Mouse (Mus musculus): ENCODE measurements at regions not wholly inside any gene's neighbourhood (a gene's known extent, or its start where the extent isn't known, plus 50 kb on each side); places are given as distances from the start of the nearest gene placed in this dataset.

GRCm38 (mm10) chr17:72993134-72993533 lies 75.0 kb downstream of the Lbh start:
- no peak overlapping the region for H3K27ac ChIP-seq (ENCODE audit: low read depth)
- ATAC-seq (replicated peaks; ENCODE audit: low FRiP score, low TSS enrichment, low read depth) (no peak), DNase-seq (ENCODE audit: low spot score) (no peak)
- peaks cover 18% of the 10 kb centered on the region for H3K4me1 ChIP-seq (replicated peaks; ENCODE audit: control insufficient read depth, insufficient read depth, low read length)
- H3K4me3 ChIP-seq (ENCODE audit: low read depth, low read length) = no peak overlapping the region
- no peak overlapping the region for H3K4me2 ChIP-seq (ENCODE audit: low read length)
- no peaks in the 10 kb centered on the region for H3K36me3 ChIP-seq (ENCODE audit: control insufficient read depth, insufficient read depth, low read length)
- no peaks in the 10 kb centered on the region for H3K27me3 ChIP-seq (replicated peaks; ENCODE audit: control insufficient read depth, insufficient read depth, low read length)
- H3K9ac ChIP-seq (ENCODE audit: low read length) = no peak overlapping the region
- no peaks in the 10 kb centered on the region for H3K9me3 ChIP-seq (ENCODE audit: control insufficient read depth, low read length)

GRCm38 (mm10) chr17:72993626-72994025 lies 75.5 kb downstream of the Lbh start:
- Histone ChIP-seq H3K4me1 (replicated peaks; ENCODE audit: control insufficient read depth, insufficient read depth, low read length) (peaks cover 18% of the 10 kb centered on the region), H3K27me3 (replicated peaks; ENCODE audit: control insufficient read depth, insufficient read depth, low read length) (no peaks in the 10 kb centered on the region), H3K9ac (ENCODE audit: low read length) (no peak overlapping the region), H3K4me3 (ENCODE audit: low read depth, low read length) (no peak overlapping the region), H3K36me3 (ENCODE audit: control insufficient read depth, insufficient read depth, low read length) (no peaks in the 10 kb centered on the region), H3K9me3 (ENCODE audit: control insufficient read depth, low read length) (no peaks in the 10 kb centered on the region), H3K4me2 (ENCODE audit: low read length) (no peak overlapping the region), H3K27ac (ENCODE audit: low read depth) (no peak overlapping the region)
- ATAC-seq (replicated peaks; ENCODE audit: low FRiP score, low TSS enrichment, low read depth) (no peak), DNase-seq (ENCODE audit: low spot score) (no peak)
- WGBS = 55% methylated on average over 7 of the region's 7 CpGs

- H3K4me3 ChIP-seq (ENCODE audit: low read depth, low read length) = no peak overlapping the region
- no peak overlapping the region for H3K4me2 ChIP-seq (ENCODE audit: low read length)
- H3K36me3 ChIP-seq (ENCODE audit: control insufficient read depth, insufficient read depth, low read length) = no peaks in the 10 kb centered on the region
- H3K27me3 ChIP-seq (replicated peaks; ENCODE audit: control insufficient read depth, insufficient read depth, low read length) = no peaks in the 10 kb centered on the region
- H3K4me1 ChIP-seq (replicated peaks; ENCODE audit: control insufficient read depth, insufficient read depth, low read length) = peaks cover 18% of the 10 kb centered on the region
- no peaks in the 10 kb centered on the region for H3K9me3 ChIP-seq (ENCODE audit: control insufficient read depth, low read length)
- ATAC-seq (replicated peaks; ENCODE audit: low FRiP score, low TSS enrichment, low read depth) (no peak), DNase-seq (ENCODE audit: low spot score) (no peak)
- no peak overlapping the region for H3K9ac ChIP-seq (ENCODE audit: low read length)
- WGBS = 53% methylated on average over 7 of the region's 7 CpGs
- no peak overlapping the region for H3K27ac ChIP-seq (ENCODE audit: low read depth)
These were observed 78.4 kb downstream of the Lbh start for GRCm38 (mm10) chr17:72996539-72996938.

- no peak overlapping the region for H3K4me2 ChIP-seq (ENCODE audit: low read length)
- ATAC-seq (replicated peaks; ENCODE audit: low FRiP score, low TSS enrichment, low read depth) (no peak; the same call in 1 of the 2 replicates), DNase-seq (ENCODE audit: low spot score) (no peak)
These were observed 79.3 kb downstream of the Lbh start for GRCm38 (mm10) chr17:72997301-72997921.

GRCm38 (mm10) chr17:73005100-73005499 lies 87.0 kb downstream of the Lbh start:
- H3K36me3 ChIP-seq (ENCODE audit: control insufficient read depth, insufficient read depth, low read length) = no peaks in the 10 kb centered on the region
- no peaks in the 10 kb centered on the region for H3K9me3 ChIP-seq (ENCODE audit: control insufficient read depth, low read length)
- no peak for DNase-seq (ENCODE audit: low spot score)
- no peak for ATAC-seq (replicated peaks; ENCODE audit: low FRiP score, low TSS enrichment, low read depth)
- no peak overlapping the region for H3K4me2 ChIP-seq (ENCODE audit: low read length)
- H3K4me3 ChIP-seq (ENCODE audit: low read depth, low read length) = no peak overlapping the region
- H3K27ac ChIP-seq (ENCODE audit: low read depth) = no peak overlapping the region
- WGBS = 75% methylated on average over 9 of the region's 9 CpGs
- H3K27me3 ChIP-seq (replicated peaks; ENCODE audit: control insufficient read depth, insufficient read depth, low read length) = no peaks in the 10 kb centered on the region
- H3K4me1 ChIP-seq (replicated peaks; ENCODE audit: control insufficient read depth, insufficient read depth, low read length) = peaks cover 13% of the 10 kb centered on the region
- no peak overlapping the region for H3K9ac ChIP-seq (ENCODE audit: low read length)

More at GRCm38 (mm10) chr17:72997301-72997921, 79.3 kb downstream of the Lbh start:
- Histone ChIP-seq H3K9me3 (ENCODE audit: control insufficient read depth, low read length) (no peaks in the 10 kb centered on the region), H3K9ac (ENCODE audit: low read length) (no peak overlapping the region), H3K27me3 (replicated peaks; ENCODE audit: control insufficient read depth, insufficient read depth, low read length) (no peaks in the 10 kb centered on the region), H3K4me1 (replicated peaks; ENCODE audit: control insufficient read depth, insufficient read depth, low read length) (peaks cover 18% of the 10 kb centered on the region), H3K36me3 (ENCODE audit: control insufficient read depth, insufficient read depth, low read length) (no peaks in the 10 kb centered on the region), H3K4me3 (ENCODE audit: low read depth, low read length) (no peak overlapping the region), H3K27ac (ENCODE audit: low read depth) (peak overlapping the region; percentile 47; the same call in 1 of the 2 replicates)
- WGBS = 17% methylated on average over 5 of the region's 5 CpGs

- no peaks in the 10 kb centered on the region for H3K9me3 ChIP-seq (ENCODE audit: control insufficient read depth, low read length)
- DNase-seq (ENCODE audit: low spot score) (peak; percentile 68), ATAC-seq (replicated peaks; ENCODE audit: low FRiP score, low TSS enrichment, low read depth) (no peak)
- WGBS = 53% methylated on average over 4 of the region's 4 CpGs
- H3K27me3 ChIP-seq (replicated peaks; ENCODE audit: control insufficient read depth, insufficient read depth, low read length) = no peaks in the 10 kb centered on the region
- no peaks in the 10 kb centered on the region for H3K36me3 ChIP-seq (ENCODE audit: control insufficient read depth, insufficient read depth, low read length)
- no peak overlapping the region for H3K9ac ChIP-seq (ENCODE audit: low read length)
- H3K4me3 ChIP-seq (ENCODE audit: low read depth, low read length) = no peak overlapping the region
- H3K27ac ChIP-seq (ENCODE audit: low read depth) = no peak overlapping the region
- no peak overlapping the region for H3K4me2 ChIP-seq (ENCODE audit: low read length)
- peaks cover 26% of the 10 kb centered on the region for H3K4me1 ChIP-seq (replicated peaks; ENCODE audit: control insufficient read depth, insufficient read depth, low read length)
These were observed 90.8 kb downstream of the Lbh start for GRCm38 (mm10) chr17:73008901-73009300.

GRCm38 (mm10) chr17:73009962-73010361 lies 91.9 kb downstream of the Lbh start:
- Histone ChIP-seq H3K27me3 (replicated peaks; ENCODE audit: control insufficient read depth, insufficient read depth, low read length) (no peaks in the 10 kb centered on the region), H3K9me3 (ENCODE audit: control insufficient read depth, low read length) (no peaks in the 10 kb centered on the region), H3K27ac (ENCODE audit: low read depth) (no peak overlapping the region), H3K4me3 (ENCODE audit: low read depth, low read length) (no peak overlapping the region), H3K4me2 (ENCODE audit: low read length) (no peak overlapping the region), H3K4me1 (replicated peaks; ENCODE audit: control insufficient read depth, insufficient read depth, low read length) (peaks cover 29% of the 10 kb centered on the region), H3K9ac (ENCODE audit: low read length) (no peak overlapping the region), H3K36me3 (ENCODE audit: control insufficient read depth, insufficient read depth, low read length) (no peaks in the 10 kb centered on the region)
- no peak for ATAC-seq (replicated peaks; ENCODE audit: low FRiP score, low TSS enrichment, low read depth)
- WGBS = 50% methylated on average over 4 of the region's 4 CpGs
- DNase-seq (ENCODE audit: low spot score) = no peak

- Histone ChIP-seq H3K4me3 (ENCODE audit: low read depth, low read length) (no peak overlapping the region), H3K9me3 (ENCODE audit: control insufficient read depth, low read length) (no peaks in the 10 kb centered on the region), H3K4me2 (ENCODE audit: low read length) (no peak overlapping the region), H3K27ac (ENCODE audit: low read depth) (no peak overlapping the region), H3K36me3 (ENCODE audit: control insufficient read depth, insufficient read depth, low read length) (no peaks in the 10 kb centered on the region), H3K9ac (ENCODE audit: low read length) (no peak overlapping the region), H3K27me3 (replicated peaks; ENCODE audit: control insufficient read depth, insufficient read depth, low read length) (no peaks in the 10 kb centered on the region), H3K4me1 (replicated peaks; ENCODE audit: control insufficient read depth, insufficient read depth, low read length) (peaks cover 32% of the 10 kb centered on the region)
- no peak for ATAC-seq (replicated peaks; ENCODE audit: low FRiP score, low TSS enrichment, low read depth)
- DNase-seq (ENCODE audit: low spot score) = no peak
- 50% methylated on average over 6 of the region's 6 CpGs for WGBS
These were observed 94.3 kb downstream of the Lbh start for GRCm38 (mm10) chr17:73012356-73012755.

GRCm38 (mm10) chr17:73012954-73013353 lies 94.8 kb upstream of the Lclat1 start:
- H3K27me3 ChIP-seq (replicated peaks; ENCODE audit: control insufficient read depth, insufficient read depth, low read length) = no peaks in the 10 kb centered on the region
- peaks cover 32% of the 10 kb centered on the region for H3K4me1 ChIP-seq (replicated peaks; ENCODE audit: control insufficient read depth, insufficient read depth, low read length)
- no peak for DNase-seq (ENCODE audit: low spot score)
- H3K9ac ChIP-seq (ENCODE audit: low read length) = no peak overlapping the region
- no peak overlapping the region for H3K4me3 ChIP-seq (ENCODE audit: low read depth, low read length)
- no peak overlapping the region for H3K4me2 ChIP-seq (ENCODE audit: low read length)
- no peak for ATAC-seq (replicated peaks; ENCODE audit: low FRiP score, low TSS enrichment, low read depth)
- H3K36me3 ChIP-seq (ENCODE audit: control insufficient read depth, insufficient read depth, low read length) = no peaks in the 10 kb centered on the region
- H3K9me3 ChIP-seq (ENCODE audit: control insufficient read depth, low read length) = no peaks in the 10 kb centered on the region
- 43% methylated on average over 5 of the region's 5 CpGs for WGBS
- no peak overlapping the region for H3K27ac ChIP-seq (ENCODE audit: low read depth)

Data from intestine, embryonic 14.5 days (tissue).